Mouse (Mus musculus) 3T3-L1 (cell line): Measurements from ENCODE around the gene Palld.
A peak's percentile ranks its signal among the peaks of the same experiment; 100 is the strongest.

ENCODE experiments used
- DNase-seq: peaks from one replicate; pipeline ENCODE4 v3.0.0-alpha.2; 2015; ENCODE audit warnings: low read depth, low spot score

Gene Palld

DNA sequence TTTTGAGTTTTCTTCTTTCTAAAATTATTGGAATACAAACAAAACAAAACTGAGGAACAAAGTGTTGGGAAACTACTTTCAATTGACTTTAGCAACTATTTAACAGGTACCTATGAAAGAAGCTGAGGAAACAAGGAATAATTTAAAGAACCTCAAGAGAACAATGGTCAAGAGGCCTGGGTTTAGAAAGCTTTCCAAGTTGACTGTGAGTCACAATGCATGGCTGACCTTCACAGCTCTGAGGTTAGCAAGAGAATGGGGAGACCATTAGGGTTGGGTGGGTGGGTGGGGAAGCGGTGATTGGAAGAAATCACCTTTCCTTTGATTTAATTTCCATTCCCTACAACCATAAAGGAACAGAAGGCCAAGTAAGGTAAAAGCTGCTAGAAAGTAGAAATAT, 35.6 kb downstream of the Palld start:
- DNase-seq: no peak

DNA sequence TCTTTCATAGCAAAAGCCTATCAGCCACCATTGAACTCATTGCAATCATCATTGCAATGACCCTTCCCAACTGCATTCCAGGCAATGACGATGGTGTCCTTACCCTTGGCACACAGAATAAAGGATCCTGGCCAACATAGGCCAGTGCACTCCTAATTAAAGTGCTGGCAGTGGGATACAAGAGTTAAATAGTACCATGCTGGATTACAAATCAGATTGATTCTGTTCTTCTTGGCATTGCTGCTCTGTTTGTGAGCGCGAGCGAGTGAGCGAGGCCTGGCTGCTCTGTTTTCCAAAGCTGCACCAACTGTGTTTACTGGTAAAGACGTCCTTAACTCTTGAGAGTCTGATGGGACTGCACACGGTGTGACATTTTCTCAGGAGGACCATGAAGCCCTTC, 37.1 kb downstream of the Palld start:
- DNase-seq: no peak

DNA sequence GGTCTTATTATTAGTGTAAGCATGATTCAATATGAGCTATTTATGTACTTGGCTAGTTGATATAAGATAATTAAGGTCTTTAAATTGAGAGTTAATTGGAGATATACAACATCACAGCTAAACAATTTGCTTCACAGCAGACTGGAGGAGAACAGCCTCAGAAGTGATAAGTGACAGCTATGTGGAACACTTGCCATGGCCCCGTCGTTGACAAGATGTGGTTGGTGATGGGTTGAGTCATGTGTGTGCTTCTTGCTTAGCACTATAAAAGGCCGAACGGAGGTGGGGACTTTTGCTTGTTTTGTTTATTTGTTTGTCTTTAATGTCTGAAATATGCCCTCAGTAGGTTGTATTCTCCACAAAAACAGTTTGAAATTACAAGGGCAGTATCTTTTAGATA, 51.2 kb downstream of the Palld start:
- DNase-seq: no peak

DNA sequence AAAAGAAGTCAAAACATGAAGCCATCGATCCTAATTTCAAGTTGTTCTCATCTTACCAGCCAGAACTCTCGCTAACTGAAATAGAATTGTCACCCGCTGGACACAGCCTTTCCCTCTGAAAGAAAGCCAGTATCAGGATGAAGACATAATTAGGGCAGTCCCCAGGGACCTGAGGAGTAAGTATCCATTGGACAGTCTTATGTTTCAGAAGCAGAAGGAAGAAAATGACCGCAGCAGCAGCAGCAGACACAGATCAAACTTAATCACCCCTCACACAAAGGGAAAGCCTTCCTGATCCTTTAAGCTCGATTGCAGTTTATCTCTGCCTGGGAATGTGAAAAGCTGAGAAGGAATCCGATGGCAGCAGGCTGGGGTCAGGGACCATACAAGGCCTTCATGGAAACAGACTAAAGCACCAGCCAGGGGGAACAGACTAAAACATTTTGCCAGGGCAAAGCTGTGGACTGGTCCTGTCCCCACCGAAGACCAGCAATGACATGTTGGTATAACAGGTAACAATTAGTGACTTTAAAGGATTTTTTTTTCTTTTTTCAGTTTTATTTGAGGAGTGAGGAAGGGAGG, 53.8 kb downstream of the Palld start:
- DNase-seq: no peak

DNA sequence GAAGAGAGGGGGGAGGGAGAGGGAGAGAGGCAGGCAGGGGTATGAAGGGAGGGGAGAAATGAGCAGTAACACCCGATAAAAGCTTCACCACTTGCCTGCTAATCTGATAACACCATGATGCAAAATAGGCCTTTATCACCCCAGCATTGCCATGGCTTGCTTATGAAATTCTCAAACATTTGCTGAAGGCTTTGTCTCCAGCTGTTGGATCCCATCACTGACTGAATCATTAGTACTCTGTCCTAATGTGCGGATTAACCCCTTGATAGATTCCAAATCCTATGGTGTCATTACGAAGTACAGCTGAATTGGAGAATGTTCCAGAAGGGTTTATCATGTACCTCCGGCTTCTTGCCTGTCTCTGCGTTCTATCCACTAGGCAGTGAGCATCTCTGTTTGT, 55.0 kb downstream of the Palld start:
- no peak for DNase-seq

GRCm38 (mm10) chr8:61844992-61845391, 57.5 kb downstream of the Palld start:
- DNase-seq: no peak

DNA sequence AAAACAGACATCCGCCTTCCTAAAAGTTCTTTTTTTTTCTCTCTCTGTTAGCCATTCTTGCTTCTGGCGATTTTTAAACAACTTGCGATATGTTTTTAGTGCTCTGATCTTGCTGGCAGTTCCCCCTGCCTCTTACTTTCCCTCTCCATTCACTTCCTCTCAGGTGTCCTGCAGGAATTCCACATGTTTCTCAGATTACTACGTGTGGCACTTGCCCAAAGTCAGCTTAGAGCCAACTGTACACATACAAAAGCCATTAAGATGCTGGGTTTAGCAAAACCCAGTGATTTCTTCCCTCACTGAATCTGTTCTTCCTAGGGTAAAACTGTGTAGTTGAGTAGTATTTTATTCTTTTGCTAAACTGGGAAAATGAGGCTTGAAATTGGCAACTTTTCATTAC, 57.9 kb downstream of the Palld start:
- DNase-seq: no peak

- DNase-seq: no peak
Measured at GRCm38 (mm10) chr8:61843776-61844175, 58.7 kb downstream of the Palld start.

DNA sequence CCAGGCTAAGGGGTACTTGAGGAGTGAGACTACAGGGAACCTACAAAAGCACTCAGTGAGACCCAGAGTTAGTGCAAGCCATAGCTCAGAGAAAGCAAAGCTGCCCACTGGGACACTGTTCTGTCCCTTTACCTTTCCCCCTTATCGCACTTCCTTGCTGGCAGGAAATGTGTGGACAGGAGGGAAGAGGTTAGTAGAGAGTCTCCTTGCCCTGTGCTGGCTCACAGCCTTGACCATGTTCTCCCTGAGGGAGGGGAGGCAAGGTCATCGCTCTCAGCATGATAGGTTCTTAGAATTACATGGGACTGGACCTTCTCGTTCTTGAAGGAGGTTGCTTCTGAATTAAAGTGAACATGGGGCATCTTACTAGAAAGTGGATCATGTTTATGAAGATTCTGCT, 69.3 kb downstream of the Palld start:
- DNase-seq: no peak

DNA sequence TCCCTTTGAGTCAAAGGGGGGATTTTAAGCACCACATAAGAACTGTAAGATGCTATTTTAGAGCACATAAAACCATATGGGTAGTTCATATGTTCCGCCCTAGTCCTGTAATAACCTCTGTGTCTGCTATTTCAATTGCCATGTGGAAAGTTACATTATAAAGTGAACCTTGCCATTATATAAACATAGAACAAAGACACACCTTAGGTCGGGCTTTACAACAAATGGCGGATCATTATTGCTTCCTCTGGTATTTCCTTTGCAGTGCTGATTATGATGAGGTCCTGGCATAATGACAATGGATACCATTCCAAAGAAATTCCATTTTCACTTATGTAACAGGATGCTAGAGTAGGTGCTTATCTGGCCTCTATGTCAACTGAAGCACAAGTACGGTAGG, 70.5 kb downstream of the Palld start:
- DNase-seq: peak; percentile 11

DNA sequence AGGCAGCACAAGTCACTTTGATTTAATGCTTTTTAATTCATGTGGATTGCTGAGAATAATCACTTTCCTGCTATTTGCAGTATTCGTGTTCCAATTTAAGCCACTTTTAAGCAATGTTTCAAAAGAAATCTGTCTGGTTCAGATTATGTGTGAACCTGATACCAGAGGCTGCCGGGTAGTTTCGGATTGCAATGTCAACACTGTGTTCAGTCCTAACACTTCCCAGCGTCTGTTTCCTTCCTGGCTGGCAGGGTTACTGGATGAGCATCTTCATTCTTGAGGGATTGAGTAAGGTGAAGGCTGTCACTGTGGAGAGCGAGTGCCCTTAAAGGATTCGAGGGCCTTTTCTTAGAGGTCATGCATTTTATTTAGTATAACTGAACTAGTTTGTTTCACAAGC, 71.7 kb downstream of the Palld start:
- peak; percentile 75 for DNase-seq

GRCm38 (mm10) chr8:61824563-61824962, 77.9 kb downstream of the Palld start:
- DNase-seq: no peak

GRCm38 (mm10) chr8:61823157-61823556, 79.3 kb downstream of the Palld start:
- no peak for DNase-seq

- peak; percentile 93 for DNase-seq
Measured at GRCm38 (mm10) chr8:61803764-61804163, 98.7 kb downstream of the Palld start.

GRCm38 (mm10) chr8:61802840-61803239, 99.7 kb downstream of the Palld start:
- peak; percentile 92 for DNase-seq

GRCm38 (mm10) chr8:61797391-61797947, 105.0 kb downstream of the Palld start:
- peak; percentile 28 for DNase-seq

- DNase-seq: no peak
Measured at GRCm38 (mm10) chr8:61796537-61797050, 105.9 kb downstream of the Palld start.

- DNase-seq: no peak
Measured at GRCm38 (mm10) chr8:61789946-61790345, 112.5 kb downstream of the Palld start.

DNA sequence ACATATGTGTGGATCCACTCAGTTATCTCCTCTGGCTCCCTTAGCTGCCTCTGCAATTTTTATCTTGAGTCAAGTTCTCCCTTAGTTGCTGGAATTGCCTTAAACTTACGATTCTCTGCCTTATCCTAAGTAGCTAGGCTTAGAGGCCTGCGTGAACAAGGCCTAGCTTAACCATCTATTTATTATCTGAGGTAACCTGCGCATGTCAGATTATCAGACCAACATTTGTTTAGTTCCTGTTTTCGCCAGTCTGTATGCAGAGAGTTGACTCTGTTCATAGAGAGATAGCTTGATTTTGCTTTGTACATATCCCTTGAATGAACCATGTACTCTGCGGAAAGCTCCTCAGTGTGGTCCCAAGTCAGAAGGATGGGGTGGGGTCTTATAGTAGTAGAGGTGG, 113.2 kb downstream of the Palld start:
- DNase-seq: no peak

DNA sequence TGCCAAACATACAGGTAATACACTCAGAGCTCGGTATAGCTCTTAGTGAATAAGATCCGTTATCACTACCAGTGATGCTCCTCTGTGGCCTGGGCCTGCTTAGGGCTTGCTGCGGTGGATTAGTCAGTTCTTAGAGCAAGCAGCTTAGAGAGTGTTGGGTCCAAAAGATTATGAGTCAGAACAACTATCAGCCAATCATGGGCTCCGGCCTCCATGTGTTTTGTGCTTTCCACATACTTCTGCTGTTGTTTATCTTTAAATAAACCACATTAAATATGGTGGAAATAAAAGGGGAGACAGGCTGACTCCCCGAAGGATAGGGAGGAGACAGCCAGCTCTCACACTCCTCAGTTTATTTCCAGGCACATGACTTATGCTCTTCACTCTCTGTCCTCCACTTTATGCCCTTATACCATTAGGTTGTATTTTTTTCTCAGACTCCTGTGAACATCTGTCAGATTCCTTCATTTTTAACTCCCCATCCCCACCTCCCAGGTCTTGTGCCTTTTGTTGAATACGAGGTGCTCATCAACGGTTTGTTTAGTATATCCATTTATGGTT, 119.5 kb downstream of the Palld start:
- DNase-seq: peak; percentile 77

- no peak for DNase-seq
Measured at GRCm38 (mm10) chr8:61780652-61781257, 121.7 kb downstream of the Palld start.

DNA sequence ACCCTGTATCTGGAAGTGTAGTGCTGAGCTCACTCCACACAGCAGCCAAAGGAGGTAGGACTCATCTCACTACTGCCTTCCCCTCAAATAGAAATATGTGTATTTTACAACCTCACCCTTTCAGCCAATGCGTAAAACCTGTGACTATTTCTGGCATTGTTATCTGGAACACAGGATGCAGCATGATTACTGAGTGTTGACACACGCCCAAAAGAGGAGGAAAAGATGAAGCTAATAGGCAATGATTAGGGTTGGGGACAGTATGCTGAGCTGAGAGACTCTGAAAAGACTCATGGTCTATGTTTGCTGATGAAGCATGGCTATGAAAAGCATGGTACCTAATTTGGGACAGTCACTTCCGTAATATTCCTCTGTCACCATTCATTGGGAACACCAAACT, 124.3 kb downstream of the Palld start:
- DNase-seq: no peak

- DNase-seq: no peak
Measured at GRCm38 (mm10) chr8:61776560-61776959, 125.9 kb downstream of the Palld start.
